Mouse (Mus musculus) stomach, embryonic 15.5 days (tissue): ENCODE data around the gene Rsl24d1. TPM values are rescaled to one million over a fixed set of nuclear protein-coding genes. Genes with fewer than 3 reads are reported as not detected.
"Not testable (repeated sequence)": the region's sequence is repeated elsewhere in the genome, so short reads cannot be mapped to it uniquely, and the experiment has no call there.

Experiments
- ATAC-seq: fragments of 200-750 bp; cut with Nextera tagmentation; 2 replicates; pipeline ENCODE4 v1.8.0; 2017; ENCODE audit warnings: low read depth, moderate number of reproducible peaks, moderate TSS enrichment; ENCODE audit not compliant: insufficient read depth, low FRiP score
- H3K27ac ChIP-seq: fragments of 300-500 bp; sonication (generic); 2 replicates; pipeline ENCODE4 v1.5.1; 2015; ENCODE audit warnings: mild to moderate bottlenecking, inconsistent platforms
- H3K27me3 ChIP-seq: fragments of 300-500 bp; sonication (generic); replicated peaks from 2 replicates; pipeline ENCODE4 v1.6.1; 2015; ENCODE audit warnings: inconsistent platforms
- H3K36me3 ChIP-seq: fragments of 300-500 bp; sonication (generic); 2 replicates; pipeline ENCODE4 v1.6.1; 2015; ENCODE audit warnings: inconsistent platforms
- H3K4me1 ChIP-seq: fragments of 300-500 bp; sonication (generic); 2 replicates; pipeline ENCODE4 v1.6.1; 2015; ENCODE audit warnings: inconsistent platforms
- H3K4me2 ChIP-seq: fragments of 300-500 bp; sonication (generic); 2 replicates; pipeline ENCODE4 v1.6.1; 2015; ENCODE audit warnings: mild to moderate bottlenecking, inconsistent platforms
- H3K4me3 ChIP-seq: fragments of 300-500 bp; sonication (generic); replicated peaks from 2 replicates; pipeline ENCODE4 v1.5.1; 2015; ENCODE audit warnings: inconsistent platforms
- H3K9ac ChIP-seq: fragments of 300-500 bp; sonication (generic); 2 replicates; pipeline ENCODE4 v1.6.1; 2015; ENCODE audit warnings: inconsistent platforms
- H3K9me3 ChIP-seq: fragments of 300-500 bp; sonication (generic); 2 replicates; pipeline ENCODE4 v1.6.1; 2016; ENCODE audit warnings: inconsistent platforms
- WGBS: fragments of 180-500 bp; shearing (Covaris S2); methylation state at CpG from one replicate; pipeline ENCODE4 v1.1.7; 2015; 5-methylcytosine and 5-hydroxymethylcytosine counted together
- polyA plus RNA-seq: library from polyadenylated mRNA; unstranded; fragments of >200 nt; fragmentation: Nextera tagmentation; extraction: Ambion mirVana; gene quantifications from 2 replicates; pipeline ENCODE4 v1.2.1, GENCODE M21; 2015

The Rsl24d1 gene
- 94.1 and 94.7 TPM in 2 replicates for polyA plus RNA-seq

DNA sequence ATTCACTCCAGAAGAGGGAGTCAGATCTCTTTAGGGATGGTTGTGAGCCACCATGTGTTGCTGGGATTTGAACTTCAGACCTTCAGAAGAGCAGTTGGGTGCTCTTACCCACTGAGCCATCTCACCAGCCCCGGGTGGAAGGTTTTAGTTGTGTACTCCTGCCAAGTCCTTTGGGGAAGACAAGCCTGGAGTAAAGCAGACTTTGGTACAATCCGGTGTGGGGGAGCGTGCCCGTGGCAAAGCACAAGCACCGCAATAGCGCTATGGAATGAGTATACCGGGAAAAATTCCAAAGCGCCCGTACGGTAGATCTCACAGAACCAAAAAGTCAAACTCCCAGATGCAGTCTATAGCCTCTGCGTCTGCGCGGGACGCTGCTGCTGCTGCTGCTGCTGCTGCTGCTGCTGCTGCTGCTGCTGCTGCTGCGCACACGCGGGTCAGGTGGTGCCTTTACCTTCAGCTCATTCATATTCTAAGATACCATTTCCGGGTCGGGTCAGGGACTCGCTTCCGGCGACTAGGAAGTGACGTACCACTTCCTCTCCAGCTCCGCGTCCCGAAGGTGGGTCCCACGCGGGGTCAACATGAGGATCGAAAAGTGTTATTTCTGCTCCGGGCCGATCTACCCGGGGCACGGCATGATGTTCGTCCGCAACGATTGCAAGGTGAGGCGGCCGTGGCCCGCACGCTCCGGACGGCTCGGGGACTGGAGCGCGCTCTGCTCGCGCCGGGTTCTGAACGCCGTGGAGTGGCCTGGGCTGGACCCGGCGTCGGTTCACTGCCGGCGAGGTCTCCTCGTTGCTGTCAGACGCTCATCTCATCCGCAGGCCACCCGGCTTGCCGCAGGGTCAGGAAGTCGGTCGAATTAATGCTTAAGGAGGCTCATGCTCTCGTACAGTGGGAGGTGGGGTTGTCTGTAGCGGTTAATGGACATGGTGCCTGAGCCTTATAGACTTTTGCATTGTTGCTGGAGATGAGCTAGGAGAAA is at the start of gene Rsl24d1:
TSS of gene Rsl24d1 (plus strand) at position 508 of the 988 bp plus-strand sequence.
- H3K4me3 ChIP-seq = peak within 1 kb of the TSS; percentile 99
- peak within 1 kb of the TSS; percentile 81 for H3K27ac ChIP-seq
- H3K27me3 ChIP-seq = no peaks in the 10 kb centered on the region
- no peaks in the 10 kb centered on the region for H3K9me3 ChIP-seq
- ATAC-seq = peak; percentile 95
- WGBS = under 1% methylated on average over 64 of the region's 64 CpGs
- peak within 1 kb of the TSS; percentile 76 for H3K9ac ChIP-seq
- peaks cover 14% of the 10 kb centered on the region for H3K36me3 ChIP-seq
- H3K4me1 ChIP-seq = 0 out of 2 replicates have a peak, but pooled peaks cover 5% of the 10 kb centered on the region
- peak within 1 kb of the TSS; percentile 75 for H3K4me2 ChIP-seq

DNA sequence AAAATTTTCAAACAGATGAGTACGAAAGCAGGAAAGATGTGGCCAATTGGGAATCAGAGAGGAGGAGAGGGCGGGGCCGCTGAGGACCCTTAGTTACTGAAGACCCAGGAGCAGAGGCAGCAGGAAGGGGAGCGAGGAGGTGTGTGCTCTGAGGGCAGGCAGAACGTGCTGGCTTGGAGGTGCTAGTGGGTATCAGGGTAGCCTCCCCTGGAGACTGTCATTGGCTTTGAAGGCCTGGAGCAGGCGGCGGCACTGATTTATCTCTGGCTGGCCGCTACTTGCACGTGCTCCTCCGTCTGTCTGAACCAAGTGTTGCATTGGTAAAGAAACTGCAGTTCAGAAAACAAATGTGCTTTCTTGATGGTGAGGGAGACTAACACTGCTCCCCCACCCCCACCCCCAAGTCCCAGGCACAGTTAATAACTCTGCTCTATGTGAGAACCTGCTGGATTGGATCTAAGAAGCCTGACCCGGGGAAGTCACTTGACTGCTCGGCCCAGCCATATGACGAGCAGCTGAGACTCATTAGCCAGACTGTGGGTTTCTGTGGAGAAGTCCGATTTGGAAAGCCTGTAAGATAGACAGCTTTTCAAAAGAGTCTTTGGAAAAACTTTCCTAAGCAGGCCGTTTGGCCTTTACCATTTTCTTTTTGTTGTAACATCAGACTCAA is 49.5 kb upstream of the Rsl24d1 start:
- Histone ChIP-seq H3K36me3 (no peaks in the 10 kb centered on the region), H3K27me3 (no peaks in the 10 kb centered on the region), H3K4me3 (no peak overlapping the region), H3K4me2 (peak overlapping the region; percentile 40), H3K27ac (no peak overlapping the region), H3K9me3 (no peaks in the 10 kb centered on the region), H3K9ac (no peak overlapping the region), H3K4me1 (peaks cover 23% of the 10 kb centered on the region; the same call in 1 of the 2 replicates)
- no peak for ATAC-seq
- WGBS = 31% methylated on average over 15 of the region's 15 CpGs

- 33% methylated on average over 10 of the region's 10 CpGs for WGBS
- ATAC-seq = peak; percentile 51; the same call in 1 of the 2 replicates
- peak overlapping the region; percentile 6; the same call in 1 of the 2 replicates for H3K4me3 ChIP-seq
Observed at GRCm38 (mm10) chr9:73067086-73067485, 46.1 kb upstream of the Rsl24d1 start.

GRCm38 (mm10) chr9:73068230-73068679 is 45.0 kb upstream of the Rsl24d1 start:
- Histone ChIP-seq H3K9ac (no peak overlapping the region), H3K27me3 (no peaks in the 10 kb centered on the region), H3K4me2 (0 out of 2 replicates have a peak overlapping the region, but pooled peaks have one; percentile 37), H3K4me3 (no peak overlapping the region), H3K9me3 (no peaks in the 10 kb centered on the region), H3K4me1 (peaks cover 23% of the 10 kb centered on the region; the same call in 1 of the 2 replicates), H3K36me3 (no peaks in the 10 kb centered on the region), H3K27ac (peak overlapping the region; percentile 79)
- peak; percentile 70 for ATAC-seq
- WGBS = 11% methylated on average over 6 of the region's 6 CpGs

More at GRCm38 (mm10) chr9:73067086-73067485, 46.1 kb upstream of the Rsl24d1 start:
- Histone ChIP-seq H3K36me3 (no peaks in the 10 kb centered on the region), H3K4me1 (peaks cover 23% of the 10 kb centered on the region; the same call in 1 of the 2 replicates), H3K9ac (no peak overlapping the region), H3K9me3 (no peaks in the 10 kb centered on the region), H3K27ac (peak overlapping the region; percentile 79), H3K27me3 (no peaks in the 10 kb centered on the region), H3K4me2 (peak overlapping the region; percentile 37)

GRCm38 (mm10) chr9:73068688-73069087 is 44.5 kb upstream of the Rsl24d1 start:
- Histone ChIP-seq H3K4me2 (no peak overlapping the region), H3K9me3 (no peaks in the 10 kb centered on the region), H3K4me1 (peaks cover 18% of the 10 kb centered on the region; the same call in 1 of the 2 replicates), H3K36me3 (no peaks in the 10 kb centered on the region), H3K27ac (peak overlapping the region; percentile 79), H3K4me3 (no peak overlapping the region), H3K27me3 (no peaks in the 10 kb centered on the region), H3K9ac (no peak overlapping the region)
- no peak for ATAC-seq
- WGBS = 70% methylated on average over 6 of the region's 6 CpGs

GRCm38 (mm10) chr9:73070971-73071659 is 42.1 kb upstream of the Rsl24d1 start:
- H3K36me3 ChIP-seq = no peaks in the 10 kb centered on the region
- no peaks in the 10 kb centered on the region for H3K9me3 ChIP-seq
- H3K4me3 ChIP-seq = no peak overlapping the region
- no peak overlapping the region for H3K4me2 ChIP-seq
- ATAC-seq = peak; percentile 27; the same call in 1 of the 2 replicates
- H3K9ac ChIP-seq = no peak overlapping the region
- peak overlapping the region; percentile 23; the same call in 1 of the 2 replicates for H3K27ac ChIP-seq
- 58% methylated on average over 10 of the region's 10 CpGs for WGBS
- H3K27me3 ChIP-seq = no peaks in the 10 kb centered on the region
- H3K4me1 ChIP-seq = peaks cover 15% of the 10 kb centered on the region; the same call in 1 of the 2 replicates

DNA sequence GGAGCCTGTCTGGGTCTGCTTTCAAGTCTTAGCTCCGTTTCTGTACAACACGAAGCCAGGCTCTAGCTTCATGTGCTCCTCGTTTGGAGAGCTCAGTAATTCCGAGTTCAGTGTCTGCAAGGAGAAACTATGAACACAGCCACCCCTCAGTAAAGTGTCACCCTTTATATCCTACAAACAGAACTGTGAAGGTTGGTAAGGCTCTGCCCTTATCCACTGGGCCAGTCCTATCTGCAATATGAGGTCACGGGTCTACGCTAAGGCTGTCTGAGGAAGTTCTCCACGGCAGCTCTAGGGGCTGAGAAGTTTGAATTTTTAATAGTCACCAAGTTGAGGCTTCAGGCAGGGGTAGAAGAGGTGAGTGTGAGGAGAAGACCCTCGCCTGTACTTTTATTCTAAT is 40.8 kb upstream of the Rsl24d1 start:
- H3K9me3 ChIP-seq = no peaks in the 10 kb centered on the region
- H3K4me3 ChIP-seq = no peak overlapping the region
- WGBS = 77% methylated on average over 8 of the region's 8 CpGs
- ATAC-seq = no peak
- H3K4me1 ChIP-seq = peaks cover 11% of the 10 kb centered on the region; the same call in 1 of the 2 replicates
- H3K27ac ChIP-seq = no peak overlapping the region
- no peaks in the 10 kb centered on the region for H3K36me3 ChIP-seq
- H3K4me2 ChIP-seq = no peak overlapping the region
- H3K9ac ChIP-seq = no peak overlapping the region
- no peaks in the 10 kb centered on the region for H3K27me3 ChIP-seq

GRCm38 (mm10) chr9:73073169-73073568 is 40.1 kb upstream of the Rsl24d1 start:
- peaks cover 4% of the 10 kb centered on the region; the same call in 1 of the 2 replicates for H3K4me1 ChIP-seq
- no peaks in the 10 kb centered on the region for H3K36me3 ChIP-seq
- no peak overlapping the region for H3K4me2 ChIP-seq
- H3K27ac ChIP-seq = no peak overlapping the region
- H3K9ac ChIP-seq = no peak overlapping the region
- no peaks in the 10 kb centered on the region for H3K27me3 ChIP-seq
- ATAC-seq = no peak
- no peaks in the 10 kb centered on the region for H3K9me3 ChIP-seq
- no peak overlapping the region for H3K4me3 ChIP-seq
- 83% methylated on average over 5 of the region's 5 CpGs for WGBS

GRCm38 (mm10) chr9:73079349-73079748 is 33.9 kb upstream of the Rsl24d1 start:
- H3K9me3 ChIP-seq, ATAC-seq, H3K27ac ChIP-seq, H3K4me3 ChIP-seq, H3K36me3 ChIP-seq, H3K4me2 ChIP-seq, H3K27me3 ChIP-seq, H3K9ac ChIP-seq, H3K4me1 ChIP-seq: not testable (repeated sequence)
- WGBS = 85% methylated on average over 11 of the region's 12 CpGs

DNA sequence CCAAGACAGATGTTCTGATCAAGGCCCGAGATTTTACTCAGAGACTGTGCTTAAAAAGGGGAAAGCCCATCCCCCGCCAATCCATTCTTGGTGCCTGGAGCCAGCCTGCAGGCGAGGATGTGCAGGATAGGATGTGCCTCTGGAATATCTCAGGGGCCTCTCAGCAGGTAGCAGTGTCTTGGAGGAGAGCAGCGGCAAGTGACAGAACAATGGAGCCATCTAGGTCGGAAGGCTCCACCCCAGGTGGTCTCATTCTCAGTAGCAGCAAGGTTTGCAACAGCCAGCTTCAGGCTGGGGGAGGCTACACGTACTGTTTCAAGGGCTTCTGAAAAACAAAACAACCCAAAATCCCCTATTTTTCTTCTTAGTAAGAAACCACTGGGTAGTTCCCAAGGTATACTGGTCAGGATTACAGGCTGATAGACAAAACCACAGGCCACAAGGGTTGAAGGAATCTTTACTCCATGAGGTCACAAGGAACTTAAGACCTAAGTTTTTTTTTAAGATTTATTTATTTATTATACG is 33.4 kb upstream of the Rsl24d1 start:
- no peak for ATAC-seq
- Histone ChIP-seq H3K4me1 (no peaks in the 10 kb centered on the region), H3K4me3 (no peak overlapping the region), H3K36me3 (no peaks in the 10 kb centered on the region), H3K27ac (no peak overlapping the region), H3K4me2 (no peak overlapping the region), H3K27me3 (no peaks in the 10 kb centered on the region), H3K9ac (no peak overlapping the region), H3K9me3 (no peaks in the 10 kb centered on the region)
- 58% methylated on average over 7 of the region's 7 CpGs for WGBS
